Mouse (Mus musculus) gastrocnemius, postnatal 4 days (tissue): Measurements from ENCODE around the gene Pml. TPM values are rescaled to one million over a fixed set of nuclear protein-coding genes. Genes with fewer than 3 reads are reported as not detected.

Experiments
- DNase-seq, 2 experiments: peaks; one replicate each; pipeline ENCODE4 v3.0.0; 2021 to 2022; ENCODE audit warnings: low spot score in 2 of 2, mixed read lengths in 2 of 2
- total RNA-seq, 2 experiments: library from RNA; stranded (reverse); gene quantifications; 2 replicates each; pipeline ENCODE4 v1.2.3; 2021

The Pml gene
- total RNA-seq, 2 experiments from 2014 or later = 16.8 to 19.5 TPM

DNA sequence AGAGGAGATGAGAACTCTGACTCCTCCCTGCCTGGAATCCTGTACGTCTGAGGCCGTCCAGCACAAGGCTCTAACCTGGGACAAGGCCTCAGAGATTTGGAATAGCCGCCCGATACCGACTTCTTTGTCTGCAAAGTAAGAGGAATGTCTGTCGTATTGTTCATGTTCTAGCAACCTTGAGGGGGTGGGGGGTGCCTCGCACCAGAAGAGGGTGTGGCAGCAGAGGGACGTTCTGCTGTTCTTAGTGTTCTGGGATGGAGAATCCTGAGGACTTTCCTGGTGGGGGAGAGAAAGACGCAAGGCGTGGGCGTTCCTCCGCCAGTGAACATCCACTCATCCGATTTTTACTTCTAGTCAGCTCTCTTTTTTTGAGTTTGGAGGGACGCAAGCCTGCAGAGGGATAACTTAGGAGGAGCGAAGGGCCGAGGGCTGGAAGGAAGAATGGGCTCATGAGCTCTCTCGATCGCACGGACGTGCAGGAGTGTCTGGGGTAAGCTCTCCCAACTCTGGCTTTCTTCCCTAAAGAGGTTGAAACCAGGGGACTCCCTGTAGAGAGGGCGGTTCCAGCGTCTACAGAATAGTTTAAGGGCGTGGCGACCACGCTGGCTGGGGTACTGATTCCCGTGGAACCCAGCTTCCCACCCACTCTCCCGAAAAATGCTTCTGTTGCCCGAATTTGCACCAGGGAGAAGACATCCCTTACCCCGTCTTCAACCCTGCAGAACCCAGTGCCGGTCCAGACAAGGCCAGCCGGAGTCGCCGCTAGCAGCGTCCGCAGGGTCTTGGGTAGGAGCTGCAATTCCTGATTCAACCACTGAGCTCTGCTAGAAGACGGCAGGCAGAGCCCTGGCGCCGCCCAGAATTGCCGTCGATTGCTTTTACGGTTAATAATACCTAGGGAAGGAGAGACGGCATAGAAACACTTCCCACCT is 45.8 kb downstream of the Pml start, which contains the start of the genes Islr and Islr2:
TSS of gene Islr (minus strand) at position 791 of the 932 bp plus-strand sequence.
TSS of gene Islr2 (minus strand) at position 804 of the 932 bp plus-strand sequence.
- peak; percentile 62 to 79 for DNase-seq

DNA sequence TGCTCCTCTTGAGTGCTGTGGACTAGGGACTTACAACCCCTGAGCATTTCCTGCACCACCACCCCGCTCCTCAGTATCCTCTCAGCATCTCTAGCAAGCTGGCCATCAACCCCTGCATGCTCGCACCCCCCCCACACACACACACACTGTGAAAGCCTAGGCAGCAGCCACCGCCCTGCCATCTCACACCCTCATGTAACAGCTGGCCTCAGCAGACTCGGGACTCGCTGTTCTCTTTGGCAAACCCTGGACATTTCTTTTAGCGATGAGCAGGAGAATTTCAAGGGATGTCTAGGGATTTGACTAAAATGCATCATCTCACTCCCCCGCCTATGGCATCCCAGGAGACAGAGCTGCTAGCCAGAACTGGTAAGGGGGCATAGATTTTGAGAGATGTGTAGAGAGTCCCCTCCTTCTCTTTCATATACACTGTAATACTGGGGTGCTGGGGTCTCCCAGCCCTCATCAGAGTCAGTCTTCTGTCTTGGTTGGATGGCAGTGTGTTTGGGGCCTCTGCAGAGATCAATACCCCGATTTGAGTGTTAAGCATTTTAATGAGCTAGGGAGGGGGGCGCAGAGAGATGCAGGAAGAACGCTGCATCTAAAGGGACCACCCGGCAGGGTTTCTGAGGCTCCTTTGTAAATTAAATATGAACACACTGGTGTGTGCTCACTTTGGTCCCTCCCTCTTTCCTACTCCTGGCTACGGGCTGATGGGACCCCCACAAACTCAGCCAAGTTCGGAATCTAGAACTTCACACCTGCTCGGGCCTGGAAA is 46.7 kb downstream of the Pml start:
- DNase-seq = no peak

DNA sequence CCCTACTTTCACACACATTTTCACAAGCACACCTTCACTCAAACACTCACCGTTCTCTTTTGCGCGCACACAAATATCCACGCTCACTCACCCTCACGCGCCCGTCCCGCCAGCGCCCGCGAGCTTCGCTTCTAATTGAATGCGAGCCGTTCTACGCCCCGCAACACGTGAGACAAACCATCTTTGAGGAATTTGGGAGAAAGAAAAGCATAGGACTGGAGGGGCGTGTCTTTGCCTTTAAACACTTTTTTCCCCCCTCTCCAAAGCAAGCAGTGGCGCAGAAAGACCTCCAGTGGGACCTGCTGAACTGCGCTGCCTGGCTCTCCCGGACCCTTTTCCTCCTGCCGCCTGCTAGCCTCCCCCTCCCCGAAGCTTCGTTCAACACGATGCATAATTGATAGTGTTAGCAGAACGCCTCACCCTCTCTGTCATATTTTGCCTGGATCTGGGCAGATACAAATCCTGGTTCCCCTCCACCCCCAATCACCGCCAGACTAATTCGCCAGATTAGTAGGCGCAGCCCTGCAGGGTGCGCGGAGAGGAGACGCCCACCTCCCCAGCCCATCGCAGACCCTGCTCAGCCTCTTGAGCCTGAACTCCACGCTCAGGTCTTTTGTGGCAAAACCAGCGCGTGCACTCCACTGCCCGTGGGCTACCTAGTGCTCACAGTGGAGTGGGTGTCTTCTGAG is 47.6 kb downstream of the Pml start:
- no peak for DNase-seq

DNA sequence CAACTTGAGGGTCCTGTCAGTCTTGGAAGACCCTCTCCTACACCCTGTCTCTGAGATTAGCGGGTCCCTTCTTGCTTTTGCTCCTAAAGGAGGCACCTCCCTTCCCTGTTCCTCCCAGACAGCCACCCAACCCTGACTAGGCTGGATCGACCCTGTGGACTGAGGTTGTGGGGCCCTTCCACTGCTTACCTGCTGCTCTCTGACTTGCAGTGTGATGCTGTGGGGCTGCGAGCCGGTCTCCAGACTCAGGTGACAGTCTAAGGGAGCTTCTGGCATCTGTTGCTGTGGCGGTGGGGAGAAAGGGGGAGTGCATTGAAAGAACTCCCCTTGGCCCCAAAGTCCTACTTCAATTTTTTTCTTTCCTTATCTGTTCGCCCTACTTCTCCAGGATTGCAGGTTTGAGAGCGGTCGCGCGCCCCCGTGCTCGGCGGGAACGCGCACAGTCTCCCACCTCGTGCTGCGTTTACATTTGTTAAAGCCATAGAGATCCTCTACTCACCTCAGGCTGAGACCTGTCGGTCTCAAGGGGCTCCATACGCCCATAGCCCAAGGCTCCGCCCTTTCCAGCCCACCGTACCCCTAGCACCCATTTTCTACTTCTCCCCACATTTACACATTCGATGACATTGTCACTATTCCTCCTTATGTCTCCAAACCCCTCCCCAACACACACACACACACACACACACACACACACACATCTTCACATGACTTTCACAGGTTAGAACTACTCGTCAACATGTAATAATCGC is 48.3 kb downstream of the Pml start:
- no peak for DNase-seq

DNA sequence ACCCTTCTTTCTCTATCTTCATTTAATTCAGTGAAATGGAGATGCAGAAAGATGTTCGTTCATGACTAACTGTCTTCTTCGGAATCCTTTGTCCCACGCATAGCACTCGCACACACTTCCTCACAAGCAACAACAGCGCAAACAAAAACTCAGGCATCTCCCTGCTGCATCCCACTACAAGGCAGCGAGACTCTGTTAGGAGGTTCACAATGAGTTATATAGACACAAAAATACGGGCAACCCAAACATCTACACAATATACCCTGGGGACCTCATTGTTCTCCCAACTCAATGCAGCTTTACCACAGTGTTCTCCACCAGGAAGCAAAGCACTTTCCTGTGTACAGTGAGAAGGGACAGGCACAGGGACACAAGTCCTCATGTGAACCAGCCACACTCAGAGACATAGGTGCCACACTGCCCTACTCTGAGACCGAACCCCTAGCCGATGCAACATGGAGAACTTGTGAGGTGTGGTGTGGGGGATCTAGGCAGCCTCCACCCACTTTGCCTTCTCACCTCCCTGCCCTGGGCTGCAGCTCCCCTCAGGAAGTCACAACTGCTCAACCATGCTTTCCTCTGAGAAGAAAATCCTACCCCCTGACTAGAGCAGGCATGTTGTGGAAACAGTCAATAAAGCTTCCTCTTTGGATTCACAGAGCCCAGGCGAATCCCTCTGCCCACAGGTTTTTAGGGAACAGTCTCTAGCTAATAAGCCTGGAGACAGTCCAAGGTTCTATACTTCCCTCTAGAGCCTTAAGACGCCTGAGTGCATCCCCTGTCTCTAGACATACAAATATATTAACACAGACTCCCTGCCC is 49.1 kb downstream of the Pml start:
- DNase-seq = no peak

DNA sequence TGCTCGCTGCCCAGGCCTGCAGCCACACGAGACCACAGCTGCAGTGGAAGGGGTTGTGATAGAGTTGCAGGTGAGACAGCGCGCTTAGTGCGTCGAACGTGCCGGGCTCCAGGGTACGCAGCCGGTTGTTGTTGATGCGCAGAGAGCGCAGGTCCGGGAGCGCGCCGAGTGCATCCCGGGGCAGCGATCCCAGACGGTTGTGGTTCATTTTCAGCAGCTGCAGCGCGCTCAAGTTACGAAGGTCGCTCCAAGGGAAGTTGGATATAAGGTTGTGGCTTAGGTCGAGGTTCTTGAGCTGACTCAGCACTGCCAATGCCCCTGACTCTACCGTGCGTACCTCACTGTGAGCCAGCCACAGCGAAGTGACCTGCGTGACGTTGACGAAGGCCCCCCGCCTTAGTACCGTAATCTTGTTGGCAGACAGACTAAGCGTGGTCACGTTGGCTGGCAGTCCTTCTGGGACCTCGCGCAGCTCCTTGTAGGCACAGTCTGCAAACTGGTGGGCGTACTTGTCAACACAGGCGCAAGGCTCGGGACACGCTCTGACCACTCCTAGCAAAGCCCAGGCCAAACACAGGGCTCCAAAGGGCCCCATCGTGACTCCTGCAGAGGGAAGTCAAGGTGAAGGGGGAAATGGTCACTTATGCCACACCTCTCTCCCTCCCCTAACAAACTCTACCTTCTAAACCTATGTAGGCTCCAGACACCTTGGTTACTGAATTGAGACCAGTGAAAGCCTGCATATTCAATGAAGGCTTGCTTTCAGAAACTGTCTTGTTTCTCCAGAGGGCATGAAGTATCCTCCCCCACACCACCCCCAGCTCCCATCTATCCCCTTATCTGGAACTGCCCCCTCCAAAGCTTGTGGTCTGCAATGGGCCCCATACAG is 50.0 kb downstream of the Pml start:
- peak in 1 of 2 experiments; percentile 55 for DNase-seq

DNA sequence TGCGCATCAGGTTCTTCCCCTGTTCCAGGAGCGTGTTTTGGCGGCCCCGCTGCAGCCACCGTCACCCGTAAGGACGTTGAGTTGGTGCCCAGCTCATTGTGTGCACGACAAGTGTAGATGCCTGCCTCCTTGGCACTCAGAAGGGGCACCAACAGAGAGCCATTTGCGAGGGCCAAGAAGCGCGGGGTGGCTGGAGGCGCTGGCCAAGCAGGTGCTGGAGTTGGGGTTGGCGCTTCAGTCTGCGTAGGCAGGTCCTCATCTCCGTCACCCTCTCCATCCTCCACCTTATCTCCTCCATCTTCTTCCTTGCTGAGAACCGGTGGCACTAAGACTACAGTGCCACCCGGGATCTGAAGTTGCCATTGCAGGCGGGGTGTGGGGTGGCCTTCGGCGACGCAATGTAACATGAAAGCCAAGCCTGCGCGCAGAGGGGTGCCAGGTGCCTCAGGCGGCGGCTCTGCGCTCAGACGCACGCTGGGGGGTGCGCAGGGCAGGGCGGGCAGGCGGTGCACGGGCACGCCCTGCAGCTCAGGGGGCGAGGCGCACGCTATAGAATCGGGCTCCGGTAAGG is 50.7 kb downstream of the Pml start:
- no peak for DNase-seq

DNA sequence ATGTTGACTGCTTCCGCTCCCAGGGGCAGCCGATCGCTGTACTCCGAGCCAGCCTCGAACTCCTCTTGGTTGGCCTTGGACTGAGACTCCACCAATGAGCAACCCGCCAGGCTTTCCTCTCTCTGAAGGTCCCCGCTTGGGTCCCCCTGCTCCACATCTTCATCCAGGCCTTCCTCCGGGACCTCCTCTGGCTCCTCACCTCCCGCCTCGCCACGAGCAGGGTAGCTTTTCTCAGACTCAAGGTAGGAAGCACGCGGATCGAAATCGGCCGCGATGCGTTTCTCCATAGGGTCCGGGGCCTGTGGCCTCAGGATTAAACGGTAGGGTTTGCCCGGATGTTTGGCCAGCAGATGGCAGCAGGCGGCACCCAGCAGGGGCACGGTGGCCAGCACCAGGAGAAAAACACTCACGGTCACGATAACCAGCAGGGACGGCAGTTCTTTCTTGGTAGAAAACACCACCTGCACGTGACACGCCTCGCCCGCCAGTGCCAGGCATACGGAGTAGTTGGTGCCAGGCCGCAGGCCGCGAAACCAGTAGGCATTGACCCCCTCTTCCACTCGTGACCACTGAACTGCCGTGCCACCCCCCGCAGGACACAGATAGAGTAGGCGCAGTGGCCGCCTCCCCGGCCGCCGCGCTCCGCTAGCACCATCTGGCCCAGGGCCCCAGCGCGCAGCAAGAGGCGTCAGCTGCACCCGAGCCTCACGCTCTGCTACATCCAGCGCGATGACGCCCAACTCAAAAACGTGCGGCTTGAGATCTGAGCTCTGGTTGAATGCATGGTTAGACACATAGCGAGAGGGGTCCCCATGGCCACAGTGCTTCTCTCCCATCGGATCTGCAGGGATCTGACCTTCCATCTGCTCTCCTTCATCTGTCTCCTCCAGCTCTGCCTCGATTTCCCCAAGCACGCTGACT is 51.5 kb downstream of the Pml start:
- peak in 1 of 2 experiments; percentile 53 for DNase-seq

DNA sequence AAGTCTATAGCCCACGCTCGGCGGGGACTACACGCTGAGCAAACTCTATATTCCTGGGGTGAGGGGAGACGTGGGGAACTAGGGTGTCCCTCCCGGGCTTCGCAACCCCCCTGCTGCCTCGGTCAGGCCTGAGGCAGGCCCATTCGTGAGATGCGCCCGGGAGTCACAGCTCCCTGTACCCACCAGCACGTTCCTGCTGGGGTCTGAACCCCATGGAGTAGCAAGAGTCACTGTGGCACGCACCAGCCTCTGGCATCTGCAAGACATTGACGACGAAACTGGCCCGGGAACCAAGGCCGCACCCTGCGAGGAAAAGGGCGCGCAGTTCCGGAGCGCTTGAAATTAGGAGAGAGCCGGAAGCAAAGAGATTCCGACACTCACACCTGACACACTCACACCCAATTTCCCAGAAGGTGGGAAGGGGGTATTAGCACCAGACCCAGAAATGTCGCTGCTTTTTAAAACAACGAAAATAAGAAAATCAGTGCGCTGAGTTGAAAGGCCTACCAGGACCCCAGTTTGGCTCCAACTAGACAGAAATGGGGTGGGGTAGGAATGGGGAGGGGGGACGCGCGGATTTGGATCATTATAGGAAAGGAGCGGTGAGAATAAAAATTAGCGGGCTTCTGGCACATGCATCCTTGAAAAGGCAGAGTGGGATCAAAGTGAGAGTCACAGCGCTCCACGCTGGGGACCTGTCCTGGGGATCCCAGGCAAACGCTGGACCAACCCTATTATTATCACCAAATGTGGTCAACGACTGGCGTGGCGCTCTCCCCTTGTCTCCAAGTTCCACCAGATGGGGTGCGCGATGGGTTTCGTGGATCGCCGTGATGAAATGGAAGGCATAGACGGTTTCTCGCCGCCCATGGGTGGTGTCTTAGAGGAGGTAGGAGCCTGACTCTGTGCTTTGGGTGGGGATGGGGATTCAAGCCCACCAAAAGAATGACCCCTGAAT is 52.7 kb downstream of the Pml start:
- DNase-seq = peak in 1 of 2 experiments; percentile 4

DNA sequence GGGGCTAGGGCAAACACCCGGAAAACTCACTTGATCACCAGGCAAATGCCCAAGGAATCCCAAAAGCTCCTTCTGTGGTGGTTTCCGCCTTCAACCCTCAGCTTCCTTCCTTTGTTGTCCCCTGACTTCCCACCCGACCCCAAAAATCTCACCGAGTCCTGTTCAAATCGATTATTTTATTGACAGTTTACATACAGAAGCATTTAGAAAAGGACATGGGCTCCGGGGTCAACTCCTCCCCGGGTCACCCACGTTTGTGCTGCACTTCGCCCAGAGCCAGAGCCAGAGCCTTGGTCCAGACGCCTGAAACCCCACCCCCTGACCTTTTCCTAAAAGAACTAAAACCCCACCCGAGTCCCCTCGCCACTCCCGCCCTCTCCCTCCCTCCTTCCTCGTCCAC is 53.4 kb downstream of the Pml start:
- DNase-seq = peak in 1 of 2 experiments; percentile 7

DNA sequence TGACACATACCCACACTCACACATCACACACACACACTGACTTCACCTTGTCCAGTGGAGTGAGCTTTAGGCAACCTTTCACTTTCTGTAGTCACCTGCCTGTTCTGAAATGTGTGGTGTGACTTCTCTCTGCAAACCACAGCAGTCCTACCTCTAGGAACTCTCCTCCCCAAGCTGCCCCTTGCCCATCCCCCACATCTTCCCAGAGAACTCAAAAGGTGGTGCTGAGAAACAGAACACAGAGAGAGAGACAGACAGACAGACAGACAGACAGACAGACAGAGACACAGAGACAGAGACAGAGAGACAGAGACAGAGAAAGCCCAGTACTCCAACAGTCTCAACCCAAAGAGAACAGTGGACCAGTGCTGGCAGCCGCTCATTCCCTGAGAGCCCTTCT is 53.9 kb downstream of the Pml start:
- DNase-seq = no peak

DNA sequence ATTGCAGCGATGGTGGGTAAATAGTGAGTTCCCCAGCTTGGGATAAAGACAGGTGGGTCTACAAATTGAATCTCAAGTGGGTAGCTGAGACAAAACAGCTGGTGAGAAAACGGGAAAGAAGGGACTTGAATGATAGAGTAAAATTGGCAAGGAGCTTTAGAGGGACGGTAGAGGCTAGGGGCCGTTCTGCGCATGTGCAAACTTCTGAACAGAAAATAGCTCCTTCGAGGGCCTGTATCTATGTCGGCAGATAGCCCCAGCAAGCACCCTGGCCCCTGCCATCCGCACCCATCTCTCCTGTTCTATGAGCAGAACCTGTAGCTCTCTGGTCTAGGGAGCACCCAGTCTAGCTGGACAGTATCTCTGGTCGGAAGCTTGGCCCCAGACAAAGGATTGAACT is 55.4 kb downstream of the Pml start:
- peak in 1 of 2 experiments; percentile 4 for DNase-seq

DNA sequence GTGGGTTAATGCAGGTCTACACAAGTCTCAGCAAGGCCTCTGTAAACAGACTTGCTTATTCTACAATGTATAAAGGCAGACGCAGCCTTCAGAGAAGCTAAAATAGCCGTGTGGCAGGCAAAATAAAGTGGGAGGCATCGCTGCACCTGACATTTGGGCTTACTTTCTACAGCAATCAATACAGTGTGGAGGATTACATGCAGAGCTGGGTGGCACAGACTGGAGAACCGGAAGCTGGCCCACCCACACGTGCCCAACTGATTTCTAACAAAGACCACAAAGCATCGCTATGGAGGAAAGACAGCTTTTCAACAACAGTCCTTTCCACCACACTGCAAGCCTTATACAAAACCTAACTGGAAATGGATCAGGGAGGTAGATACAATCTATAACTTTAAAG is 65.1 kb downstream of the Pml start:
- no peak for DNase-seq

DNA sequence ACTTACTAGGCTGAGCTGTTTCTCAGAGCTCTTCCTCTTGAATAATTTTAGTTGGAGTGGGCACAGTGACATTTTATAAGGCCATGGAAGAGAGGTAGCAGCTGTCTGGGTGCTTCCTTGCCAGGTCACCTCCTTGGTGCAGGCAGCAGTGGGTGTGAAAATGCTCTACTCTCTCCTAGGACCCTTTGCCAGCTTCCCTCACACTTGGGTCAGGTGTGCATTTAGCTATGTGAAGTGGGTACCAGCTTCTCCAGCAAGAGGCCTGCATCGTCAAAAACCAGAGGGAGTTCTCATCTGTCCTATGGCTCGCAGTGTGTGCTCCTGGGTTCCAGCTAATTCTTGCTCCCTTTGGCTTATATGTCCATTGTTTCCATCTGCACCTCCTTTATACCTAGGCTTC is 70.2 kb downstream of the Pml start:
- no peak for DNase-seq

DNA sequence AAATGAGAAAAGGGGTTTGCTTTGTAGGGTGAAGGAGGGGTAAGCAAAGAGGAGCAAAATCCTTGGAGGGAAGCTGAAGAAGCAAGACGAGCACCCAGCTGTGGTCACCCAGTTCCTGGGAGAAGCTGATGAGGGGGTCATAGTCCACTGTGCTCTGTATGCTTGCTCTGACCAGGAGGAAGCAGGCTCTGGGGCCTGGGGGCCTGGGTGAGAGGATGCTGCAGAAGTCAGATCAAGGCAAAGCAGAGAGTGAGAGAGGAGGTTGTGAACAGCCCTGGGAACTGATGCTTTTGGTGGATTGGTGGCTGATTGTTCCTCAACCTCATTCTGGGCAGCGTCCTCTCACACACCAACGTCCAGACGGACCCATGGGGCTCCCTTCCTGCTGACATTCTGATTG is 72.4 kb downstream of the Pml start:
- DNase-seq = no peak
